ENCODE assay signal across 1 mouse cellular context in the genomic region with DNA sequence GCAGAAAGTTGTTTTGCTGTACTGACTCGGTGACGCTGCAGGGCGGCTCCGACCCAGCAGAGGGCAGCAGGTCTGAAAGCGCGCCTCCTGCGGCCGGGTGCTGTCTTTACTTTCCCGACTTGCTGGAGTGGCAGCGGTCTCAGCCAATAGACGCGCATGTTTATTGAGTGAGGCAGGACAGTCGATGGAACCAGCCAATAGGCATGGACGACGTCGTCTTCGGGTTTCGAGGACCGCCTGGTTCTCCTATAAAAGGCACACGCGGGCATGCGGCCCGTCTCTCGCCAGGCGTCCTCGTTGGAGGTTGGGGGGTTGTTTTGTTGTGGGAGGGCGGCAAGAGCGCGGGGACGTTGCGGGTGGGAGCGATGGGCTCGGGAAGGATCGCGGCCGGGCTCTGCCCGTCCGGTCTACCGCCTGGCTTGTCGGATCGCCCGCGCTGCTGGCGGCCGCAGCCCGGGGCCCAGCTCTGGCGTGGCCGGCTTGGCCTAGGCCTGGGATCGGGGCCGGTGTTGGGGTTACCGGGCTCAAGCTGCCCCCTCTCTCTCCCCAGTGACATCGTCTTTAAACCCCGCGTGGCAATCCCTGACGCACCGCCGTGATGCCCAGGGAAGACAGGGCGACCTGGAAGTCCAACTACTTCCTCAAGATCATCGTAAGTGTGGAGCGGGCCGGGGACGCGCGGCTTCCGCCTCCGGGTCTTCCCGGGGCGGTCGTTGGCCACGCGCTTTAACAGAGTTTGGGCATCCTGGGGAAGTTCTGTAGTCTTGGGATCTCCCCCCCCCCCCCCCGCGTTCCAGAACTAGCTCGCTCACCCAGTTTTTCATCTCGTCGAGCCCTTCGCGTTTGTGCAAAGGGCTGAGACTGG.
TF ChIP-seq lines count a peak whose summit lies in the region.

A gene (plus strand): TSS at position 231 of the 865 bp plus-strand sequence.

TF ChIP-seq in CH12.LX, 34 proteins besides CTCF, POLR2A, EP300 and RAD21 (continued from another document):
- TF ChIP-seq SMC3 (IDR thresholded peaks at IDR 0.05; ENCODE audit: low read depth, low read length) (peak; percentile 41), MAZ (IDR thresholded peaks at IDR 0.05; ENCODE audit: low read depth, low read length) (no peak), ZC3H11A (IDR thresholded peaks at IDR 0.05; ENCODE audit: low read depth, low read length) (no peak), PAX5 (IDR thresholded peaks at IDR 0.05; ENCODE audit: low read length) (no peak), BHLHE40 (IDR thresholded peaks at IDR 0.05; ENCODE audit: low read depth, low read length) (no peak), MAFK (IDR thresholded peaks at IDR 0.05; ENCODE audit: insufficient replicate concordance, low read length) (no peak), MEF2A (IDR thresholded peaks at IDR 0.05; ENCODE audit: borderline replicate concordance, low read depth, low read length) (peak; percentile 47; the same call in 1 of the 2 replicates), MAX (IDR thresholded peaks at IDR 0.05; ENCODE audit: low read length) (peak; percentile 96), JUN (IDR thresholded peaks at IDR 0.05; ENCODE audit: insufficient read depth, low read depth, low read length) (no peak), JUND (conservative IDR thresholded peaks at IDR 0.05; ENCODE audit: low read depth, low read length) (no peak), SIN3A (IDR thresholded peaks at IDR 0.05; ENCODE audit: low read length) (peak; percentile 63; the same call in 1 of the 2 replicates), TCF12 (IDR thresholded peaks at IDR 0.05; ENCODE audit: low read depth, low read length) (peak; percentile 89), ELF1 (IDR thresholded peaks at IDR 0.05; ENCODE audit: low read depth, low read length) (peak; percentile 59), ZKSCAN1 (IDR thresholded peaks at IDR 0.05; ENCODE audit: borderline replicate concordance, low read depth, low read length) (no peak), MXI1 (IDR thresholded peaks at IDR 0.05; ENCODE audit: low read depth, low read length) (peak; percentile 88), E2F4 (IDR thresholded peaks at IDR 0.05; ENCODE audit: insufficient replicate concordance, low read depth, low read length) (no peak), HCFC1 (IDR thresholded peaks at IDR 0.05; ENCODE audit: low read depth, low read length) (peak; percentile 84), NRF1 (IDR thresholded peaks at IDR 0.05; ENCODE audit: low read depth, low read length) (no peak; the same call in none of the 2 replicates), IRF4 (IDR thresholded peaks at IDR 0.05; ENCODE audit: low read depth, low read length) (peak; percentile 69; the same call in 1 of the 2 replicates), CHD1 (IDR thresholded peaks at IDR 0.05; ENCODE audit: low read depth, low read length) (no peak; the same call in 1 of the 2 replicates), UBTF (IDR thresholded peaks at IDR 0.05; ENCODE audit: low read depth, low read length) (no peak), ETS1 (conservative IDR thresholded peaks at IDR 0.05; ENCODE audit: low read depth, low read length) (no peak)
